Mouse (Mus musculus) stomach, postnatal 0 days (tissue): ENCODE data around the gene Il1a.

Experiments used
- CTCF ChIP-seq: IDR thresholded peaks from 2 replicates; pipeline ENCODE4 v1.5.1; 2016; ENCODE audit warnings: antibody characterized with exemption, low read depth, mild to moderate bottlenecking, moderate library complexity
- EP300 ChIP-seq: optimal IDR thresholded peaks from 2 replicates; pipeline ENCODE3; 2016; ENCODE audit warnings: antibody characterized with exemption

DNA sequence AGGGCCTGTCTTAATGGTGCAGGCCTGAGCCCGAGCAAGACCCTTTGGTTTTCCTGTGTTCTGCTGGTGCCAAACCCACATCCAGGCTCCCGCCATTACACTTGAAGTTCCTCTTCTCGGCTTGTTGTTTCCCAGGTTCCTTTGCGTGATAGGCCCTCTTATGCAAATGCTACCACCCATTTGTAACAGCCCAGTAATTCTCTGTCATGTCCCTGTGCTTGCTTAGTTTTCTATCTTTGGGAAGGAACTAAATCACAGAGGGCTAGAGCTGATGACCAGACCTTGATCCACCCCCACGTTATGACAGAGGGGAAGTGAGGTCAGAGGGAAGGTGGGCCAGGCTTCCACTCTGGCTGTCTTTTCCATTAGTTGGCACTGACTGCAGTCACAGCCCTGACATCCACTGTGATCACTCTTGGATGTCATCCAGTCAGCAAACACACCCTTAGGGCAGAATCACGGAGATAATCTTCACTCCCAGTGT lies 28.4 kb upstream of the Il1a start:
- TF ChIP-seq CTCF (no peak), EP300 (no peak)
